17 mouse cellular contexts compared by ENCODE assay signal in genomic region chr3:121465795-121466194, GRCm38 (mm10). TPM values are rescaled to one million over a fixed set of nuclear protein-coding genes. Genes with fewer than 3 reads are reported as not detected.
DNase-seq lines count a peak whose midpoint lies in the region; ATAC-seq lines count a peak whose summit lies in the region.
"Had no signal": no experiment of that assay in that cellular context is flagged by ENCODE, and none has a peak within 500 bp of the region (broad histone marks: within the 10 kb centered on the region; RNA-seq: fewer than 3 reads in every experiment).

No protein-coding gene starts in this region.

- WGBS in hindbrain, embryonic 13.5 days: 57% methylated on average over 10 of the region's 10 CpGs
- WGBS in hindbrain, embryonic 14.5 days: 58% methylated on average over 10 of the region's 10 CpGs
- WGBS in neural tube, embryonic 11.5 days: 72% methylated on average over 10 of the region's 10 CpGs
- WGBS in limb, embryonic 10.5 days: 79% methylated on average over 10 of the region's 10 CpGs

- H3K9ac ChIP-seq in hindbrain, embryonic 13.5 days: no peak overlapping the region
- H3K9ac ChIP-seq in hindbrain, embryonic 14.5 days: no peak overlapping the region
- no peak overlapping the region for H3K9ac ChIP-seq in neural tube, embryonic 11.5 days (ENCODE audit: low read length)
- H3K9ac ChIP-seq: embryonic facial prominence, embryonic 15.5 days; heart, embryonic 15.5 days; limb, embryonic 13.5 days; liver, embryonic 14.5 days had no signal

- peaks cover 31% of the 10 kb centered on the region for H3K4me1 ChIP-seq in hindbrain, embryonic 13.5 days (replicated peaks)
- H3K4me1 ChIP-seq in hindbrain, embryonic 14.5 days (replicated peaks; ENCODE audit: control insufficient read depth, insufficient read depth, low read length): peaks cover 8% of the 10 kb centered on the region
- H3K4me1 ChIP-seq in neural tube, embryonic 11.5 days (ENCODE audit: control insufficient read depth, insufficient read depth, low read length): peaks cover 3% of the 10 kb centered on the region; the same call in 1 of the 2 replicates
- H3K4me1 ChIP-seq in limb, embryonic 10.5 days: peaks cover 39% of the 10 kb centered on the region

- DNase-seq in hindbrain, embryonic 14.5 days (ENCODE audit: low spot score): no peak
- DNase-seq in neural tube, embryonic 11.5 days (ENCODE audit: low spot score): no peak
- no peak for DNase-seq in neural tube, embryonic 10.5 days (ENCODE audit: extremely low spot score, low spot score)
- no peak for DNase-seq in limb, embryonic 10.5 days (ENCODE audit: low spot score)
- no peak for DNase-seq in right cerebral cortex, adult 18-20 months
- DNase-seq in layer of hippocampus, postnatal 14 days (ENCODE audit: low spot score in 2 of 2): no peak
- DNase-seq: cerebellum, adult 8-10 months; gastrocnemius, postnatal 25 days; heart, postnatal 4 days; kidney, postnatal 36 days; right cerebral cortex, postnatal 4 days had no signal

- no peak overlapping the region for H3K4me3 ChIP-seq in hindbrain, embryonic 13.5 days
- no peak overlapping the region for H3K4me3 ChIP-seq in hindbrain, embryonic 14.5 days (replicated peaks; ENCODE audit: low read length)
- H3K4me3 ChIP-seq in neural tube, embryonic 11.5 days (ENCODE audit: low read depth, low read length): no peak overlapping the region
- H3K4me3 ChIP-seq in limb, embryonic 10.5 days: no peak overlapping the region
- H3K4me3 ChIP-seq: embryonic facial prominence, embryonic 15.5 days; heart, embryonic 15.5 days; limb, embryonic 13.5 days had no signal

- H3K27me3 ChIP-seq in hindbrain, embryonic 13.5 days: no peaks in the 10 kb centered on the region
- no peaks in the 10 kb centered on the region for H3K27me3 ChIP-seq in hindbrain, embryonic 14.5 days (ENCODE audit: control insufficient read depth, insufficient read depth, low read length)
- no peaks in the 10 kb centered on the region for H3K27me3 ChIP-seq in neural tube, embryonic 11.5 days (ENCODE audit: control insufficient read depth, insufficient read depth, low read length)
- H3K27me3 ChIP-seq in limb, embryonic 10.5 days (ENCODE audit: low read depth, poor library complexity, severe bottlenecking): no peaks in the 10 kb centered on the region
- H3K27me3 ChIP-seq: embryonic facial prominence, embryonic 15.5 days; heart, embryonic 15.5 days; limb, embryonic 13.5 days had no signal

- H3K4me2 ChIP-seq in hindbrain, embryonic 13.5 days: no peak overlapping the region
- no peak overlapping the region for H3K4me2 ChIP-seq in hindbrain, embryonic 14.5 days (replicated peaks)
- no peak overlapping the region for H3K4me2 ChIP-seq in neural tube, embryonic 11.5 days (ENCODE audit: low read depth)
- H3K4me2 ChIP-seq: embryonic facial prominence, embryonic 15.5 days; heart, embryonic 15.5 days; limb, embryonic 13.5 days had no signal

- no peaks in the 10 kb centered on the region for H3K9me3 ChIP-seq in hindbrain, embryonic 13.5 days
- H3K9me3 ChIP-seq in hindbrain, embryonic 14.5 days (ENCODE audit: control insufficient read depth, low read length): no peaks in the 10 kb centered on the region
- H3K9me3 ChIP-seq in neural tube, embryonic 11.5 days (ENCODE audit: control insufficient read depth, low read length): no peaks in the 10 kb centered on the region
- H3K9me3 ChIP-seq in limb, embryonic 10.5 days (replicated peaks): no peaks in the 10 kb centered on the region
- H3K9me3 ChIP-seq: embryonic facial prominence, embryonic 15.5 days; heart, embryonic 15.5 days; limb, embryonic 13.5 days had no signal

- peak overlapping the region; percentile 67 for H3K27ac ChIP-seq in hindbrain, embryonic 13.5 days
- no peak overlapping the region for H3K27ac ChIP-seq in hindbrain, embryonic 14.5 days
- H3K27ac ChIP-seq in neural tube, embryonic 11.5 days (ENCODE audit: low read depth, low read length): no peak overlapping the region
- 0 out of 2 replicates have a peak overlapping the region, but pooled peaks have one; percentile 30 for H3K27ac ChIP-seq in limb, embryonic 10.5 days
- H3K27ac ChIP-seq: heart, embryonic 15.5 days; limb, embryonic 13.5 days; liver, embryonic 14.5 days had no signal

- ATAC-seq in hindbrain, embryonic 13.5 days (ENCODE audit: low FRiP score): 0 out of 2 replicates have a peak, but pooled peaks have one; percentile 40
- no peak for ATAC-seq in hindbrain, embryonic 14.5 days (ENCODE audit: low FRiP score)
- ATAC-seq in neural tube, embryonic 11.5 days (ENCODE audit: insufficient read depth, low FRiP score, low TSS enrichment): peak; percentile 38
- ATAC-seq: intestine, embryonic 16.5 days had no signal

- H3K36me3 ChIP-seq in hindbrain, embryonic 13.5 days: peaks cover 3% of the 10 kb centered on the region; the same call in 1 of the 2 replicates
- 0 out of 2 replicates have a peak, but pooled peaks cover 1% of the 10 kb centered on the region for H3K36me3 ChIP-seq in hindbrain, embryonic 14.5 days (replicated peaks; ENCODE audit: control insufficient read depth, insufficient read depth)
- H3K36me3 ChIP-seq in neural tube, embryonic 11.5 days (ENCODE audit: control insufficient read depth, insufficient read depth, low read length): no peaks in the 10 kb centered on the region
- H3K36me3 ChIP-seq in limb, embryonic 10.5 days: peaks cover 12% of the 10 kb centered on the region
- H3K36me3 ChIP-seq: heart, embryonic 15.5 days had no signal

RNA-seq across cellular contexts. Expression of gene Cnn3, which starts 39.5 kb away (rescaled TPM):
- 633 and 654 TPM in 2 replicates for polyA plus RNA-seq in hindbrain, embryonic 13.5 days (2015; fragmentation: Nextera tagmentation; extraction: Ambion mirVana)
- polyA plus RNA-seq in hindbrain, embryonic 14.5 days (2014; fragmentation: Nextera tagmentation; extraction: Ambion mirVana): 436 and 444 TPM in 2 replicates
- polyA plus RNA-seq in neural tube, embryonic 11.5 days (2014; fragmentation: Nextera tagmentation; extraction: Ambion mirVana): 1,106 and 1,111 TPM in 2 replicates
- polyA plus RNA-seq in limb, embryonic 10.5 days (2016; fragmentation: Nextera tagmentation; extraction: Ambion mirVana): 697 and 777 TPM in 2 replicates
- total RNA-seq in layer of hippocampus, postnatal 14 days (2021): 100 to 1,000 TPM; 110 to 126 TPM

Comparison
In these comparisons a context has a peak if more than half of its experiments do, and no peak if none do; other contexts are left out.
1. H3K27ac ChIP-seq: peak in hindbrain, embryonic 13.5 days (single experiment) and limb, embryonic 10.5 days (single experiment); none in hindbrain, embryonic 14.5 days (single experiment) and neural tube, embryonic 11.5 days (single experiment).